Mouse (Mus musculus): Measurements from ENCODE around the gene Slc46a3. TPM values are rescaled to one million over a fixed set of nuclear protein-coding genes. Genes with fewer than 3 reads are reported as not detected.
"Not testable (repeated sequence)": the region's sequence is repeated elsewhere in the genome, so short reads cannot be mapped to it uniquely, and the experiment has no call there.

The Slc46a3 gene
- polyA plus RNA-seq (2012; rRNA removed), result 19.0 and 21.1 TPM in 2 replicates

GRCm38 (mm10) chr5:147894455-147895076 lies at the start of gene Slc46a3:
Gene Slc46a3, minus strand, starts transcription at chr5:147894815.
- DNase-seq (ENCODE audit: extremely low spot score in 1 of 2, low spot score in 1 of 2), result peak; percentile 87 to 97

DNA sequence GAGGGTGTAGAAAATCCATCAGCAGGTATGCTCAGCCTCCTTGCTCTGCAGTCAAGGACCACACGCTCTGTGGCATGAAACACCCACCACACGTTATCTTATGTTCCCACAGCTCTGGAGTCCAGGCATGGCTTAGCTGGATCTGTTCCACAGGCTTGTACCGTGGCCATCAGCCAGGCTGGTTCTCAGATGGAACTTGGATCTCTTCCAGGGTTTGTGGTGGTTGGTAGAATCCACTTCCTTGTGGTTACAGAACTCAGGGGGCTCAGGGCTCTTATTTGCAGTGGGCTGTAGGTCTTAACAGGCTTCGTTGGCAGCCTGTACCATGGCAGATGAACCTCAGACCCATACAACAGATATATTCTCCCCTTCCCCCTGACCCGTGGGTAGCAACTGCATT lies 44.6 kb upstream of the Slc46a3 start:
- DNase-seq (ENCODE audit: extremely low spot score in 1 of 2, low spot score in 1 of 2), result no peak

DNA sequence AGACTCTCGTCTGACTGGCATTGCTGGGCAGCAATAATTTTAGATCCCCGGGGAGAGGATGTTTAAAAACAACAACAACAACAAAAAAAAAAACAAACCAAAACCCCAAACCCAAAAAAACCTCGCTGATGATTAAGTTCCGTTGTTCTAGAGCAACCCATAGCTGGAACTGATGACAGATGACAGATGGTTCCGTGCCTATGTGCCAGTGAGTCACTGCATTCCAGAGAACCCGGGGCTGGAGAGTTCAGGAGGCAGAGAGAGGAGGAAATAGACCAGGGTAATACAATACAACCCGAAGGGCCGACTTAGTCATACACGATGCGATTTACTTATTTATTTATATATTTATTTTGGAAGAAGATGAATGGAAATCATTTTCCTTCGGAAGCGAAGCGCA lies 40.5 kb upstream of the Slc46a3 start:
- no peak for DNase-seq (ENCODE audit: extremely low spot score in 1 of 2, low spot score in 1 of 2)

DNA sequence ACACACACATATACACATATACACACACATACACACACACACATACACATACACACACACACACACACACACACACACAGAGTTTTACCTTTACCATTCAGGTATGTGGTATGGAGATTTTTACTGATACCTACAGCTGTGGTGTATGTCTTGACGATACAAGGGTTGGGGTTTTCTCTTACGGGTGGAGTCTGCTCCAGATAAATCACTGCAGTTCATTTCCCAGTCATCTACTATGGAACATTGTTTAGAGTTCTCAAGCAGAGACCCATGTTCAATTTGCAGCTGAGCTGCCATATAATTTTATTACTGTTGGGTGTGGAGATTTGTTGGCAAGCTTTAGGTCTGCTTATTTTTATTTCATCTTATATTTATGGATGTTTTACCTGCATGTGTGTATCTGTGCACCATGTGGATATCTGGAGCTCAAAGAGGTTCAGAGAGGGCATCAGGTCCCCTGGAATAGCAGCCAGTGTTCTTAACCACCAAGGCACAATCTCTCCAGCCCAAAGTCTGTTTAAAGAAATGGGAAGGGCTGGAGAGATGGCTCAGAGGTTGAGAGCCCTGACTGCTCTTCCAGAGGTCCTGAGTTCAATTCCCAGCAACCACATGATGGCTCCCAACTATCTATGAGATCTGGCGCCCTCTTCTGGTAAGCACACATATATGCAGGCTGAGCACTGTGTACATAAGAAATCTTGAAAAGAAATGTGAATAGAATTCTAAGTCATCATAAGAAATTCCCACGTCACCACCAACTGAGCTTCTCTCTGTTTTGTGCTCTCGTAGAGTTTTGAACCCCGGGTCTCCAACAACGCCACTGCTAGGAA lies 34.3 kb upstream of the Slc46a3 start:
- DNase-seq (ENCODE audit: extremely low spot score in 1 of 2, low spot score in 1 of 2), result no peak

DNA sequence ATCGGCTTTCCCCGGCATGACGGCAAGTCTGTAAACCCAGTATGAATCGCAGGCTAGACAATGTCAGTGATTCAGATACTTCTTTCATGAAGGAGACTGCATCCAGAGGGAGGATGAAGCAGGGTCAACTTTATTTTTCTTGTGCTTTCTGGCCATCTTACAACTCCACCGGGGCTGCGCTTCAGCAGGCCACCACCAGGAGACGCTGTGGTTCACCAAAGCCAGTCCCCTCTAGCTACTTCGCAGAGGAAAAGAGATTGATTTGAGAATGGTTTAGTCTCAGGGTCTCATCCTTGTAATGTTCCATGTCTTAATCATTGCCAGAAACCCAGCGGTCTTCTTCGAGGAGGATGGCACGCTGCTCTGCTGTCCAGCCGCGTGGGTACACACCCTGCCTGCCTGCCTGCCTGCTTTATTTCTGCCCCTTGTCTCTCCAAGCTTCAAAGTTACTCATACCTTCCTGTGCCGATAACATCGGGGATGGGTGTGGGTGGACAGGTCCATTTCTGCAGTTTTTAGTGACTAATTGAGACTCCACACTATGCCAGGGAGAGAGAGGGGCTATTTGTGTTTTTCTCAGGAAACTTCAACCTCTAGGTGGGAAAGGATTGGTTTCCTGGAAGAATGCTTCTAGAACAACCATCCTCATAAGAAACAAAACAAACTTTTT lies 31.5 kb upstream of the Slc46a3 start:
- DNase-seq (ENCODE audit: extremely low spot score in 1 of 2, low spot score in 1 of 2), result no peak

DNA sequence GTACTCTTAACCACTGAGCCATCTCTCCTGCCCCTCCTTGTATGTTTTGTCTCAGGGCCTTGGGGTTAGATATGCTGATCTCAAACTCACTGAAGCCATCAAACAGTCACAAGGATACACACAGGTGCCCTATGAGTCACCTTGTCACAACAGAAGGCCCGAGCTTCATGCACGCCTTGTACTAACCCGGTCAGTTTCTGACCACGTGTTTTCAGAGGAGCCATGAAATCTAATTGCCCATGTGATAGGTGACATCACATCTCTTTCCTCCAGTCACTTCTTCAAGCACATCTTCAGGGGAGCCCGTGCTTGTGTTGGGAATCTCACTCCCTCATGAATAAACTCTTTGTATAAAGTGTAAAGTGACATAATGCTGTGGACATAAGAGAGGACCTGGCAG lies 30.0 kb upstream of the Slc46a3 start:
- no peak for DNase-seq (ENCODE audit: extremely low spot score in 1 of 2, low spot score in 1 of 2)

DNA sequence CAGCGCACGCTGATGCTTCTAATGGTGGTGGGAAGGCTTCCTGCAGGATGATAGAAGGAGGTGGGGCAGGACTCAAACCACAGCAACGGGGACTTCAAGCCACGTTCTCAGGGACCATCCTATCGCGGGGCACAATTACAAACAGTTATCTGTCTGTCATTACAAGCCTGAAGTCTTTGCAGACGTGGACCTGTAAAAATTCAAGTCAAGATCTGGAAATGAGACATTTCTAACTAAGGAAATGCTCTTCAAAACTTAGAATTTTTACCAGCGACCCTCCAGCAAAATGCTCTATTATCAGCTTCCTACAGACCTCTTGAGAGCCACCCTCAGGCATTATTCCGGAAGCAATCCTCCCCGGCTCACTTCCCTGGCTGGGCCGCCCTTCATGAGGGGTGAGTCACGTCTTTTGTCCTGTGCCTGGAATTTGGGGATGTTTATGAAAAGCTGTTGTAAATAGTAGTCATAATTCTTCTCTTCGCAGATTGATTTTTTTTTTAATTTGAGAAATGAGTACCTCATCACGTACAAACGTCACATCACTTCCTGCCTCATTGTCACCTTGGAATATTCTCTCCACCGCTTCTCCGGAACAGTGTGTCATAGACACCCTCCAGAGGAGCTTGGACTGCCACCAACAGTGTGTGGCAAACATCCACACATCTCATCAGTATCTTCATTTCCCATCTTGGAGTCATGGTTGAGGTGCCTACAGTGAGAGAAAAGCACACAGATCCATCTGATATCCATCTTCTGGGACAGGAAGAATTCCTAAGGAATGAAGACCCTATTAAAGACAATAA lies 23.6 kb upstream of the Slc46a3 start:
- peak in 1 of 2 experiments; percentile 34 for DNase-seq (ENCODE audit: extremely low spot score in 1 of 2, low spot score in 1 of 2)

DNA sequence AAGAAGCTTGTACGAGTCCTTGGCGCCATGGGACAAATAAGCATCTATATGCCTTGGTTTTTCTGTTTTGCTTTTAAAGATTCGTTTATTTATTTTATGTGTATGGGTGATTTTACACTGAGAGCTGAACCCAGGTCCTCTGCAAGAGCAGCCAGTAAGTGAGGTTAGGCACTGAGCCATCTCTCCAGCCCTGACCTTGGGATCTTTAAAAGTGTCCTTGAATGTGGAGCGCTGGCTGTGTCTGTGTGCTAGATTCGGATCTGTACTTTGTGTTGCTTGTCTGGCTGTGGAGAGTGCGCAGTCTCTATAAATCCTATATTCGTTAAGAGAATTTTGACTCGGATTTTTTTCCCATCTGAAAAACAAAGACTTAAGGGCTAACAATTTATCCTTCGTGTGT lies 21.6 kb upstream of the Slc46a3 start:
- no peak for DNase-seq (ENCODE audit: extremely low spot score in 1 of 2, low spot score in 1 of 2)

DNA sequence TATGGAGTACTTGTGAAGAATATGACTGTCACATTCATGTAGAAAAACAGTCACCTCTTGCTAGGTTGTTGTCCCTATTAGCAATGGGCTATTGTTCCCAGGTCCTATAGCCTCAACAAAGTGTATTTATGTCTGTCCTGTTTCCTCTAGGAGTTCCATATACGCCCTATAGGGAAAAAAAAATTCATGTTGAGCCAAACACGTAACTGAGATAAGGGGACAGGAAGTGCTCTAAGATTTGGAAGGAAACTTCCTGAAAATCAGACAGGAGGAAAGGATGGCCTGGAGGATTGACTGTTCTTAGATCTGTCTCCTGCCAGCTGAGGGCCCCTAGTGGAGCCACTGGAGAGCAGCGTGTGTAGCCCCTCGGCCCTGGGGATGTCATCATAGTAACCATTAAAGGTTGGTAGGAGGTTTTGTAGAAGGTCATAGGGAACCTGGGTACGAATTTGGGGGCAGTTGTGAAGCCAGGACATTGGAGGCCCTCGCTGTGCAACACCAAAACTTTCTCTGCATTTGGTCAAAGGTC lies 20.5 kb upstream of the Slc46a3 start:
- DNase-seq (ENCODE audit: extremely low spot score in 1 of 2, low spot score in 1 of 2), result no peak

DNA sequence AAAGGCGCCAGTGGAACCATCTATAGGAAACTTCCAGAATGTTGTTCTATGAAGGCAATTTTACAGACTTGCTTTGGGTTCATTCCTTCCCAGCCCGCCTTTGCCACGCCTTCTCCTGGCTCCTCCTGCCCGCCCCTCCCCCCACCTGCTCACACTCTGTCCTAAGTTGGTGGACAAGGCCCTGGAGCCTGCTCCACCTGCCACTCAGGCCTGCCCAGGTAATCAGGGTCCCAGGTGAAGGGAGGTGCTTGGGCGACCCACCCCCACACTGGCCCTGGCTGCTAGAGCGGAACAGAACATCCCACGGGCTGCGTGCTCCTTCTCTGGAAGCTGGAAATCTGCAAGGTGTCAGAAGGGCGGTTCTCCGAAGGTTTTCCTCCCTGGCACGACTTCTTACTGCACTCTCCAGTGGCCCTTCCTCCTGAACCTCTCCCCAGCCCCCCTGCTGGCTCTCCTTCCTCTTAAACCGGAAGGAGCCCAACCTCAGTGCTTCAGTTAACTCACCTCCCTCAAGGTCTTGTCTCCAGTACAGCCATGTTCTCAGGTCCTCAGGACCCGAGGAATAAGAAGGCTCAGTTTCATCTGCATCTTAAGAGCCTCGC lies 18.7 kb upstream of the Slc46a3 start:
- no peak for DNase-seq (ENCODE audit: extremely low spot score in 1 of 2, low spot score in 1 of 2)

DNA sequence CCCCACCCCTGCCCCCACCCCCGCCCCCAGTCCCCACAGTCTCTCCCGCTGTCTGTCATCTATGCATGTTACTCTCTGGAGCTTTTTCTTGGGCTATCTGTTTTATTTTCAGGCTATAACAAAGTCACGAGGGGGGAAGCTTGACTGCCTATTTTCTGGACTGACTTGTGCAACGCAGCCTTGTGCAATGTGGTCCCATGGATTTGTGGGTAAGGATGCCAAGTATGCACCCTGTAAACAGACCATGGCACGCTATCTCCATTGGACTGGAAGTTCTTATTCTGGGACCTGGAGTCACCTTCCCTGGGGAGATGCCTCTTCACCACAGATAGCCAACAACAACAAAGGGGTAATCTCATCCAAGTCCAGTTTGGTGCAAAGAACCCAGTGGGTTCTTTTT lies 17.1 kb upstream of the Slc46a3 start:
- DNase-seq (ENCODE audit: extremely low spot score in 1 of 2, low spot score in 1 of 2), result no peak

DNA sequence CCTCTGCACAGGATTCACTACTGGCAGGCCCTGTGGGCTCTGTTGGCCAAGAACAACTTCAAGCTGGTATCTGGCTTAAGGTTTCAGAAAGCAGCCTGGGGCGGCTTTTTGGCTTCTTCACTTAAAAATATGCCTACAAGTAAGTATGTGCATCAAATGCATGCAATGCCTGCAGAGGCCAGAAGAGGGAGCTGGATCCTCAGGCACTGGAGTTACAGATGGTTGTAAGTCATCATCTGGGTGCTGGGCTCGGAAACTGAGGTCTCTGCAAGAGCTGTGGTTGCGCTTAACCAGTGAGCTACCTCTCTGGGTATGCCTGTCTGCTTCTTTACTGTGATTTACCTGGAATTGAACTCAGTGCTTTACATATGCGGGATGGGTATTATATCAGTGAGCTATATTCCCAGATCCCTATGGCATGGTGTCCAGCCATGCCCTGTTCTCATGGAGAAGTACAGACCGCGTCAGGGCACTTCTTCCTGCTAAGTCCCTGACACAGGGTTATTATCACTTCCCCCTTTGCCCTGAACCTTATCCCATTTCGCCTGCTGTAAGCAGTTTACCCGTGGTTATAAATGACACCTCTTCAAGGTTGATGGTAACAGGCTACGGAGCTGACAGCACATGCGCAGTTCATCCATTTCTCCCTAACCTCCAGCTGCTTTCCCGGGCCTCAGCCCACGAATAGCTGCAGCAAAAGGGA lies 16.3 kb upstream of the Slc46a3 start:
- DNase-seq (ENCODE audit: extremely low spot score in 1 of 2, low spot score in 1 of 2), result no peak

- DNase-seq (ENCODE audit: extremely low spot score in 1 of 2, low spot score in 1 of 2), result no peak
These were observed 13.2 kb upstream of the Slc46a3 start for GRCm38 (mm10) chr5:147907851-147908250.

DNA sequence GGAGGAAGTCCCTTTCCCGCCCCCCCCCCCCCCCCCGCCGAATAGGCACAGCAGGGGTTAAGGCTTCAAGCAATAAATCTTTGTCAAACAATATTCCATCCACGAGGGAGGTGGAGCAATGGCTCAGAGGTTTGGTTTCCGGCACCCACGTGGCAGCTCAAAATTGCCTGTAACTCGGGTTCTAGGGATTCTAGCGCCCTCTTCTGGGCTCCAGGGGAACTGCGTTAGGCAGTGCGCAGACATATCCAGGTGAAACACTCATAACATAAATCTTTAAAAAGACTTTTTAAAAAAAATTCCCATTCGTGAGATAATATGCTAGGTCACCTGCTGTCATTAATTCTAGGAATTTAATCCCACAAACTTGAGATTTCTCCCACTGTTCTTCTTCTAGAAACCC lies 12.5 kb upstream of the Slc46a3 start:
- no peak for DNase-seq (ENCODE audit: extremely low spot score in 1 of 2, low spot score in 1 of 2)

DNA sequence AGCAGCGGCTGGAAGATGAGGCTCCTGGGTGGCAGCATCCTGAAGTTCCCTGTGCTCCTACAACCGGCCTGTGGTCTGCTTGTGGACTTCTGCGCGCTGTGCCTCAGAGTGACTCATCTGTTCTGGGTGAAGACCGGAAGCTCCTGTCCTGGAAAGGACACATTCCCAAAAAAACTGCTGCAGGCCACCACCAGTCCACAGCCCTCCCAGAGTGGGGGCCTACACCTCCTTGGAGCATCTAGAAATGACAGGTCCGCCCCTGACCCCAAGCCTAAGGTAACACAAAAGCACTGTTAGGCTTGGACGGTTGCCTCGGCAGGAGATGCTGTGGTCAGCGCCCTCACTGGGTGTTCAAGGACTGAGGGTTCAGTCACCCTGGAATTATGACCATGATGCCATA lies 8.6 kb upstream of the Slc46a3 start:
- no peak for DNase-seq (ENCODE audit: extremely low spot score in 1 of 2, low spot score in 1 of 2)

DNA sequence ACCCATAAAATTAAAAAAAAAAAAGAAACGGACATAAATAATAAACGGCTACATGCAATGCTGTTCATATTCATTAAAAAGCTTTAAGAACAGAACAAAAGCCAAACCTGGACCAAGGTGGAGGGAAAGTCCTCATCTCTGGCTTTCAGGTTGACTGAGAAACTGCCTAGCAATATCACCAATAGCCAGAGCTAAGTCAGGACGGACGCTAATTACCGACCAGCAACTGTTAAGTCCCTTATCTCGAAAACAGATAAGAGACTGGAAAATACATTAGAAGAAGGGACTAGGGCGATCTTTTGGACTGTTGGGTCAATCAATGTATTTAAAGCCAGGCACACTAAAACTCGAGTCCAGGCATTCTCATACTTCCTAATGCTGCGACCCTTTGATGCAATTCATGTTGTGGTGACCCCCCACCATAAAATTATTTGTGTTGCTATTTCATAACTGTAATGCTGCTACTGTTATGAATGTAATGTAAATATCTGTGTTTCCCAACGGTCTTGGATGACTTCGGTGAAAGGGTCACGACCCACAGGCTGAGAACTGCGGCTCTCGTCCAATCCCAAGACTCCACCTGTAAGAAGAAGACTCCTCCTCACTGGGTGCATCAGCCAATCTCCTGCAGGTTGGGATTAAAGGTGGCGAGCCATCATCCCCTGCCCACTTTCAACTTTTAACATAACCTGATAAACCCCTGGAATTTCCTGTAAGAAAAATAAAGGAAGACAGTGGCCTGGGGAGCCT lies 7.6 kb upstream of the Slc46a3 start:
- DNase-seq (ENCODE audit: extremely low spot score in 1 of 2, low spot score in 1 of 2), result no peak

GRCm38 (mm10) chr5:147898968-147899549 lies 4.4 kb upstream of the Slc46a3 start:
- DNase-seq (ENCODE audit: extremely low spot score in 1 of 2, low spot score in 1 of 2), result no peak

GRCm38 (mm10) chr5:147898254-147898653 lies 3.6 kb upstream of the Slc46a3 start:
- DNase-seq (ENCODE audit: extremely low spot score in 1 of 2, low spot score in 1 of 2), result no peak

DNA sequence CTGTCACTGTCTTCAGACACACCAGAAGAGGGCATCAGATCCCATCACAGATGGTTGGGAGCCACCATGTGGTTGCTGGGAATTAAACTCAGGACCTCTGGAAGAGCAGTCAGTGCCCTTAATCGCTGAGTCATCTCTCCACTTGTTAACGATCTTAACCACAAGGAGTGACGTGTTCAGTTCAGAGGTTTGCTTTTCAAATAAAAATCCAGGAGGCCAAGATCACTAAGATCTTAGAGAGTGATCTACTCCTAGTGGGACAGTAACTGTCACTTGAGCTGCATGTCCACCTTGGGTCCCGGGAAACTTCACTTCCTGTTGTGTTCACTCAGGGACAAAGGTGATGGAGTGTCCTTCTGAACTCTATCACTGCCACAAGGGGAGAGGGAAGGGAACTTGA lies 1.9 kb upstream of the Slc46a3 start:
- DNase-seq (ENCODE audit: extremely low spot score in 1 of 2, low spot score in 1 of 2), result not testable (repeated sequence)

All from frontal cortex, adult 2 months (tissue).